Mouse (Mus musculus): ENCODE data around the gene Def8.
"Not testable (repeated sequence)": the region's sequence is repeated elsewhere in the genome, so short reads cannot be mapped to it uniquely, and the experiment has no call there.

- TF ChIP-seq CTCF, EP300 (IDR thresholded peaks at IDR 0.05; ENCODE audit: low read depth): not testable (repeated sequence)
These were observed 49.7 kb downstream of the Def8 start for GRCm38 (mm10) chr8:123472991-123473390.

All from liver, embryonic 14.5 days (tissue).